Mouse (Mus musculus): Measurements from ENCODE around the gene Rhd. TPM values are rescaled to one million over a fixed set of nuclear protein-coding genes. Genes with fewer than 3 reads are reported as not detected.
A peak's percentile ranks its signal among the peaks of the same experiment; 100 is the strongest.

Rhd gene
- polyA plus RNA-seq, 1 experiment from 2014 or later: 0.41 TPM

GRCm38 (mm10) chr4:134915223-134916050, 51.1 kb downstream of the Rhd start:
- peak overlapping the region; percentile 92 for H3K27ac ChIP-seq (replicated peaks)
- peak overlapping the region; percentile 68 for H3K4me2 ChIP-seq (replicated peaks)
- peak overlapping the region; percentile 94 for H3K9ac ChIP-seq (replicated peaks)
- WGBS: 53% methylated on average over 14 of the region's 14 CpGs
- peak overlapping the region; percentile 97 for H3K4me3 ChIP-seq
- peaks cover 12% of the 10 kb centered on the region for H3K36me3 ChIP-seq
- H3K27me3 ChIP-seq: no peaks in the 10 kb centered on the region
- ATAC-seq (replicated peaks): peak; percentile 53
- H3K4me1 ChIP-seq: peaks cover 24% of the 10 kb centered on the region
- no peaks in the 10 kb centered on the region for H3K9me3 ChIP-seq

DNA sequence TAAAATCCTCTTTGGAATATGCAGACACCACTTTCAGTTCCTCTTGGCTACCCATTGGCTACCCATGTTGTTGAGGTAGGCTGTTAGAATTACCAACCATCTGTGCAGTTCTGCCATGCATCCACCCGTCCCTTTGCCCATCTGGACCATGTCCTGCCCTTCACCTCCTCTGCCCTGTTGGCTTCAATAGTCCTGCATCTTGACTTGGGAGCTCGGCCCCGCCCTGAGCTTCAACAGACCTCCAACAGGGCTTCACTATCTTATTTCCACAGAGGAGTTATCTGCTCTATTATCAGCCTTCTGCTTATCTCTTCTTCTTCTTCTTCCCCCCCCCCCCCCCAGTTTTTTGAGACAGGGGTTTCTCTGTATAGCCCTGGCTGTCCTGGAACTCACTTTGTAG, 52.9 kb downstream of the Rhd start:
- H3K4me2 ChIP-seq (replicated peaks): no peak overlapping the region
- no peak overlapping the region for H3K4me3 ChIP-seq
- H3K9ac ChIP-seq (replicated peaks): no peak overlapping the region
- 0 out of 2 replicates have a peak, but pooled peaks cover 2% of the 10 kb centered on the region for H3K36me3 ChIP-seq
- 80% methylated on average over 3 of the region's 3 CpGs for WGBS
- H3K27me3 ChIP-seq: no peaks in the 10 kb centered on the region
- peaks cover 24% of the 10 kb centered on the region for H3K4me1 ChIP-seq
- H3K27ac ChIP-seq (replicated peaks): no peak overlapping the region
- H3K9me3 ChIP-seq: no peaks in the 10 kb centered on the region
- no peak for ATAC-seq (replicated peaks)

- no peaks in the 10 kb centered on the region for H3K36me3 ChIP-seq
- no peaks in the 10 kb centered on the region for H3K27me3 ChIP-seq
- no peaks in the 10 kb centered on the region for H3K9me3 ChIP-seq
- H3K4me2 ChIP-seq (replicated peaks): no peak overlapping the region
- H3K9ac ChIP-seq (replicated peaks): no peak overlapping the region
- no peak for ATAC-seq (replicated peaks)
- no peak overlapping the region for H3K27ac ChIP-seq (replicated peaks)
- no peak overlapping the region for H3K4me3 ChIP-seq
- WGBS: 65% methylated on average over 7 of the region's 7 CpGs
- peaks cover 22% of the 10 kb centered on the region for H3K4me1 ChIP-seq
Measured at GRCm38 (mm10) chr4:134918381-134918780, 54.0 kb downstream of the Rhd start.

- Histone ChIP-seq H3K4me2 (replicated peaks) (no peak overlapping the region), H3K36me3 (no peaks in the 10 kb centered on the region), H3K27me3 (no peaks in the 10 kb centered on the region), H3K27ac (replicated peaks) (no peak overlapping the region), H3K9me3 (no peaks in the 10 kb centered on the region), H3K4me3 (no peak overlapping the region), H3K9ac (replicated peaks) (no peak overlapping the region), H3K4me1 (peaks cover 19% of the 10 kb centered on the region)
- WGBS: 46% methylated on average over 12 of the region's 12 CpGs
- ATAC-seq (replicated peaks): no peak
Measured at GRCm38 (mm10) chr4:134919733-134920540, 55.6 kb downstream of the Rhd start.

- H3K27me3 ChIP-seq: no peaks in the 10 kb centered on the region
- 98% methylated on average over 6 of the region's 6 CpGs for WGBS
- no peak overlapping the region for H3K4me2 ChIP-seq (replicated peaks)
- peaks cover 5% of the 10 kb centered on the region for H3K36me3 ChIP-seq
- H3K27ac ChIP-seq (replicated peaks): no peak overlapping the region
- no peaks in the 10 kb centered on the region for H3K9me3 ChIP-seq
- ATAC-seq (replicated peaks): no peak
- no peak overlapping the region for H3K9ac ChIP-seq (replicated peaks)
- no peak overlapping the region for H3K4me3 ChIP-seq
- H3K4me1 ChIP-seq: peaks cover 18% of the 10 kb centered on the region
Measured at GRCm38 (mm10) chr4:134920631-134921030, 56.3 kb downstream of the Rhd start.

GRCm38 (mm10) chr4:134921703-134922102, 57.4 kb downstream of the Rhd start:
- 93% methylated on average over 4 of the region's 4 CpGs for WGBS
- Histone ChIP-seq H3K4me3 (no peak overlapping the region), H3K36me3 (peaks cover 15% of the 10 kb centered on the region), H3K4me2 (replicated peaks) (no peak overlapping the region), H3K9me3 (no peaks in the 10 kb centered on the region), H3K27ac (replicated peaks) (no peak overlapping the region), H3K9ac (replicated peaks) (no peak overlapping the region), H3K4me1 (peaks cover 27% of the 10 kb centered on the region), H3K27me3 (no peaks in the 10 kb centered on the region)
- ATAC-seq (replicated peaks): no peak

DNA sequence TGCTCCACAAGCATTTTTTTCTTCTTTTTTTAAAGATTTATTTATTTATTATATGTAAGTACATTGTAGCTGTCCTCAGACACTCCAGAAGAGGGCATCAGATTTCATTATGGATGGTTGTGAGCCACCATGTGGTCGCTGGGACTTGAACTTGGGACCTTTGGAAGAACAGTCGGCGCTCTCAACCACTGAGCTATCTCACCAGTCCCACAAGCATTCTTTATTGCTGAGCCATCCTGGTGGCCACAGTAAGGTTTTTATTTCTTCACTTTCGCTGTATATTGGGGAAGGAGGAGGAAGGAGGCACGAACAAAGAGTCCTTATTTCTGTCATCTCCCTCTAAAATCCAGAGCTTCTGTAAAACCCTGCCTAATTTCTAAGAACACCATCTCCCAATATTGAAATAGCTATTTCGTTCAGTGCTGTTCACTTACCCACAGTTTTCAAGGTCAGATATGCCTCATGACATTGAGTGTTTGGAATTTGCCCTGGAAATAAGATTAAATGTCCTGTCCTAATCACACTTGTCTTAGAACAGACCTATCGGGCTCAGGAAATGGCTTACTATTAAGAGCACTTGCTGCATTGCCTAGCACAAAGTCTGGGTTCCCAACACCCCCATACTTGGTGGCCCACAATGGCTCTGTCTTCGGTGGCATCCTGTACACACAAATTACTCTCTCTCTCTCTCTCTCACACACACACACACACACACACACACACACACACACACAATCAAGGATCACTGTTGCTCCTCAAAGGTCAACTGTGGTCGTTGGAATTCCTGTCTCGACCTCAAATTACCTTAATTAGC, 58.0 kb downstream of the Rhd start:
- H3K4me1 ChIP-seq: peaks cover 30% of the 10 kb centered on the region
- peak overlapping the region; percentile 88 for H3K27ac ChIP-seq (replicated peaks)
- 57% methylated on average over 10 of the region's 10 CpGs for WGBS
- no peak; the same call in 1 of the 2 replicates for ATAC-seq (replicated peaks)
- H3K9ac ChIP-seq (replicated peaks): peak overlapping the region; percentile 54
- no peaks in the 10 kb centered on the region for H3K9me3 ChIP-seq
- H3K27me3 ChIP-seq: no peaks in the 10 kb centered on the region
- peaks cover 20% of the 10 kb centered on the region for H3K36me3 ChIP-seq
- peak overlapping the region; percentile 95 for H3K4me3 ChIP-seq
- peak overlapping the region; percentile 53 for H3K4me2 ChIP-seq (replicated peaks)

GRCm38 (mm10) chr4:134922925-134923244, 58.5 kb downstream of the Rhd start:
- Histone ChIP-seq H3K9ac (replicated peaks) (peak overlapping the region; percentile 54), H3K27me3 (no peaks in the 10 kb centered on the region), H3K9me3 (no peaks in the 10 kb centered on the region), H3K4me2 (replicated peaks) (peak overlapping the region; percentile 53), H3K4me1 (peaks cover 30% of the 10 kb centered on the region), H3K4me3 (peak overlapping the region; percentile 95), H3K36me3 (peaks cover 26% of the 10 kb centered on the region), H3K27ac (replicated peaks) (peak overlapping the region; percentile 88)
- WGBS: 0% methylated on average over 13 of the region's 13 CpGs
- peak; percentile 59 for ATAC-seq (replicated peaks)

- peaks cover 30% of the 10 kb centered on the region for H3K4me1 ChIP-seq
- H3K4me3 ChIP-seq: peak within 1 kb of the TSS; percentile 95
- H3K27ac ChIP-seq (replicated peaks): peak within 1 kb of the TSS; percentile 94
- peaks cover 31% of the 10 kb centered on the region for H3K36me3 ChIP-seq
- peak; percentile 97 for ATAC-seq (replicated peaks)
- H3K27me3 ChIP-seq: no peaks in the 10 kb centered on the region
- H3K4me2 ChIP-seq (replicated peaks): peak within 1 kb of the TSS; percentile 77
- H3K9me3 ChIP-seq: no peaks in the 10 kb centered on the region
- under 1% methylated on average over 64 of the region's 64 CpGs for WGBS
- H3K9ac ChIP-seq (replicated peaks): peak within 1 kb of the TSS; percentile 94
Measured at GRCm38 (mm10) chr4:134923258-134924018, 59.1 kb downstream of the Rhd start, which contains the start of gene Rsrp1. Gene Rsrp1, plus strand, starts transcription at chr4:134923592.

DNA sequence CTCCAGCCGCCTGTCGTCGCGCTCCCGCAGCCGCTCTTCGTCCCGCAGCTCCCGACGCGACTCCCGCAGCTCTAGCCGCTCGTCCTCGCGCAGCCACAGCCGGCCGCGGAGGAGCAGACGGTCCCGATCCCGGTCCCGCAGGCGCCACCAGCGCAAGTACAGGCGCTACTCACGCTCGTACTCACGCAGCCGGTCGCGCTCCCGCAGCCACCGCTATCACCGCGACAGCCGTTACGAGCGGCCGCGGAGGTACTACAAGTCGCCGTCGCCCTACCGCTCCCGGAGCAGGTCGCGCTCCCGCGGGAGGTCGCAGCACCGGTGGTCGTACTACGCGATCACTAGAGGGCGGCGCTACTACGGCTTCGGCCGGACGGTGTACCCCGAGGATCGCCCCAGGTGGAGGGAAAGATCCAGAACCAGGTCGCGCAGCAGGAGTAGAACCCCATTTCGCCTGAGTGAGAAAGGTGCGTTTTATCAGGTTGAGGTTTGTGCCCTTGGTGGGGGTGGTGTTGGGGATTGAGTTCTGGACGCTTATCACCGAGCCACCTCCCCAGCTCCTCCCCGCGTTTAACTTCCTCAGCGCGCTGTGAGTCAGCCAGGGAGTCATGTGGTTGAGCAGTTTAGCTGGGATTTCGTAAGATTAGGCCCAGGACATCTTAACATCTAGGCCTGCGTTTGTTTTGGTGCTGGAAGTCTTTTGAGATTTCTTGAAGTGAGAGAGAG, 59.8 kb downstream of the Rhd start:
- H3K9ac ChIP-seq (replicated peaks): peak overlapping the region; percentile 94
- H3K27ac ChIP-seq (replicated peaks): peak overlapping the region; percentile 94
- WGBS: under 1% methylated on average over 75 of the region's 75 CpGs
- H3K4me3 ChIP-seq: peak overlapping the region; percentile 95
- peak overlapping the region; percentile 77 for H3K4me2 ChIP-seq (replicated peaks)
- peaks cover 30% of the 10 kb centered on the region for H3K4me1 ChIP-seq
- peaks cover 34% of the 10 kb centered on the region for H3K36me3 ChIP-seq
- peak; percentile 3; the same call in 1 of the 2 replicates for ATAC-seq (replicated peaks)
- H3K9me3 ChIP-seq: no peaks in the 10 kb centered on the region
- H3K27me3 ChIP-seq: no peaks in the 10 kb centered on the region
